Mouse (Mus musculus): ENCODE measurements around the gene Mrc2.

Gene Mrc2

DNA sequence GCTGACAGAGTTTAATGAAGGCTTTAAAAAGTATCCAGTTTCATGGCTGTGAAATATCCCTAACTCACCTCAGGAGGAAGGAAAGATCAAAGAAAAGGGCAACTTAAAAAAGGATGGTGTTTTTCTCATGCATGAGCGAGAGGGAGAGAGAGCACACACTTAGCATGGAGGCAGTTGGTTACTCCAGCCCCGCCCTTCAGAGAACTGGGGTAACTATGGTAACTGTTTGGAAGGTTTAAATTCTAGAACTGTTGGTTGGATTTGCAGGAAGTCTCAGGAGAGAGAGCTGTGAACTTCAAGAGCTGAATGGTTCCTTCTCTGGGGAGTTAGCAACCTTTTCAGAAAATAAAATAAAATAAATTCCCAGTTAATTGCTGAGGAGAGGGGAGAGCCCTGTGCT is 96.2 kb downstream of the Mrc2 start:
- peak in 1 of 2 experiments; percentile 51 for DNase-seq (ENCODE audit: low spot score in 2 of 2)

DNA sequence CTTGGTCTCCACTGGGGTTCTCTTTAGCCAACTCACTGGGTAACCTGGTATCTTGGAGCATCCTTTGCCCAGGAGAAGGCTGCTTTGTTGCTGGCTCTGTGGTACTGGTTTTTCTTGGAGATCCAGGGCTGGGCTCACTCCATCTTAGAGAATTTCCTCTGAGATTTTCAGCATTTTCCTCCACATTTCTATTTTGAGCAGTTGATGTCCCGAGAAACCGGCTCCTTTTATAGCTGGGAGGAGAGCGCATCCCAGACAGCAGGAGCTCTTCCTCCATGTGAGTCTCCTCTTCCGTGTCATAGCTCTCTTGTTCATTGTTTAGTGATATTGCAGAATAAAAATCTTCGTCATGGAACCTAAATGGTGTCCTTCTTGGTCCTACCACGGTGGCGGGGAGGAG is 97.8 kb downstream of the Mrc2 start:
- DNase-seq (ENCODE audit: low spot score in 2 of 2), result no peak
